Mouse (Mus musculus) embryo, embryonic 10 days (tissue): ENCODE measurements at regions not wholly inside any gene's neighbourhood (a gene's known extent, or its start where the extent isn't known, plus 50 kb on each side); places are given as distances from the start of the nearest gene placed in this dataset.

ENCODE experiments used
- DNase-seq: peaks from one replicate; pipeline ENCODE4 v3.0.0-alpha.2; 2015; ENCODE audit warnings: low spot score

DNA sequence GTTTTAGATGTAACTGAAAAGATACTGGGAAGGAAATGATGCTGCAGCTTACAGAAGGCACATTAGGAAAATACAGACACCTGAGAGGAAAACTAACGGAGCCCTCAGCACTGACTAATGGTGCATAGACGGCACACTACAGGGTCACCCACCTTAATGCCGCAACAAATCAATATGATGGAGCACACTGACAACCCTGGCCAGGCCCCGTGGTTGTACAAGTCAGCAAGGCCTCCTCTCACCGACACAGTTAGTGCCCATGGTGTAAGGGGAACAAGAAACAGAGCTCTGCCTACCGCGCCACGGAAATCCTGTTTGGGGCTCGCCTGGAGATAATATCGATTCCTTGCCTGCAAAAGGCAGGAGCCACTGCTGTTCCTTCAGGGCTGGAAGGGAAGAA is 273.9 kb downstream of the Prim2 start:
- no peak for DNase-seq

DNA sequence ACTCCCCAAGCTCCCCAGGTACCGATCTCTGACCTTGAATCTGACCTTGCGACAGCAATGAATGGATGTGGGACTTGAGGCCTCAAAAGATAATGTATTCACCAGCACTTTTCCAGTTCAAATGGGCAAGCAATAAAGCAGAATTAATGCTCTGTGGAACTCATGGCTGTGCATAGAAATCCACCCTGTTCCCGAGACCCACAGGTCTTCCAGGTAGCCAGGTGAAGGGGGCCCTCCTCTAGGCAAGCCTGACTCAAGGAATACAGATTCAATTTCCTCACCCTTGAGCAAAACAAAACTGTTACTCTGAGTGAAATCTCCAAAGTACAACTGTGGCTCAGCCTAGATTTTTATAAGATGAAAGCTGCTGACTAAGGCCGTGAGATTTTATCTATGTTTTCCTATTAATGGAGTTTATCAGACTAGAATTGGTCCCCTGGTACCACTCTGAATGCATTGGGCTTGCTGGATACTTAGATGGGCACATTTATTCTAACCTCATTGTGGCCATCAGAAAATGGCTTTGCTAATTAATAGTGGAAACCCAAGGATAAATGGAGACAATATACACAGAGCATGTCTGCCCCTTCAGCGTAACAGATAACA is 274.5 kb downstream of the Prim2 start:
- no peak for DNase-seq

DNA sequence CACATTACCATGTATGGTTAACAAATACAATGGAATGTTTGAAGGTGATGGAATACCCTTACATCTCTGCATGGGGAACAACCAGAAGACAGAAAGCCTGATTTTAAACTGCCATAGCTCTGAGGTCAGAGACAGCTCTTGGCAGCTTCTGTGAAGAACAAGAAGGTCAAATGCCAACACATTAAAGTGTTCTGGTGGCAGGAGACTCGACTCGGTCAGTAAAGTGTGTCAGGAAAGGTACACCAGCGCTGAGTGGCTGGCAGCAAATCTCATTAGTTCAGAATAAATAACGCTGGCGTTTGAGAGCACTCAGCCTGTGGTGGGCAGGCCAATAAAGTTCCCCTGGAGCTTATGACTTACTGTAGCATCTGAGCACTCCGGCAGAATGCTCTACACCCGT is 298.8 kb downstream of the Prim2 start:
- no peak for DNase-seq

DNA sequence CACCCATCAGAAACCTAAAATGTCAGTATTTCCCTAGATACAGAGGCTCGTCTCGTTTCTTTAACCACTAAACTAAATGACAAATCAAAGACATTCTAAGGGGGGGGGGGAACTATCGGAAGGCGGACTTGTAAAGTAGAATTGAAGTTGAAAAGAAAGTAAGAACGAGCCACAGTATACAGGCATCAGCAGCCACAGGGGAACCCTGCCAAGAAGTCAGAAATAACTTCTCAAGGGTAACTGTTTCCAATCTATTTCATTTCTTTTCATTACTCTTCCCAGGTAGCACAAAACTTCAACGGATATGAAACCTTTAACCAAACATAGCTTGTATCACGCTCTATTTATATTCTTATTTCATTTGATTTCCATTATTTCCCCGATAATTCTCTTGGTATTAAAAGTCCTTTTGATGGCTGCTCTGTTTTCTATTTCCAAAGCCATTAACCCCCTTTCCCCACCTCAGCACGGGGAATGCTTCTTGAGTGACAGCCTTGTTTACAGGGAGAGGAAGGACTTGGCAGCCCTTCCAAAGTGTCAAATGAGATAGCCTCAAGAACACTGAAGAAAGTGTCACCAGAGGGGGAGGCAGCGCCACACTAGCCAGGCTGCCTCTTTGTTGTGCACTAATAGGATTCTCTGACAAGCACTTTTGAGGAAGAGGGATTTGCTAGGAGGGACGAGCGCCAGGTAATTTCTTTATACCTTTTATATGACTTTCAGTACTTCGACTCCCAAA is 306.7 kb downstream of the Prim2 start:
- DNase-seq: peak; percentile 17

DNA sequence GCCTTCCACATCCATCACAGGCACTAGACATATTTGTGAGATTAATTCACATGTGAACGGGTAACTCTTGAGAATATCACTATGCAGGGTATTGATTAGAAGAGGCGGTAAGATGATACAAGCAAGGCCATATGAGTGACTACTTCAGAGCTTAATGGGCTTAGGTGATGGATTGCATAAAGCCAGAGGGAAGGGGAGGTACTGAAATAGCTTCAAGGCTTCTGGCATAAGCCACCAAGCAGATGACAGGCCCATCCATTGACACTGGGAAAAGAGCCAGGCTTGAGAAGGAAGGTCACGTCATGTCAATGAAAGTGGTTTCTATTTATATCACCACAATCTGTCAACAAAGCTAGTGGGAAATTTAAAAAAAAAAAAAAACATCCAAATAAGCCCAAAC is 335.5 kb downstream of the Prim2 start:
- no peak for DNase-seq
